Mouse (Mus musculus) ZHBTc4 (cell line): ENCODE measurements around the gene Vmn1r209.
"Not testable (repeated sequence)": the region's sequence is repeated elsewhere in the genome, so short reads cannot be mapped to it uniquely, and the experiment has no call there.

Source experiments
- DNase-seq: peaks from one replicate; pipeline ENCODE4 v3.0.0-alpha.2; 2011; ENCODE audit warnings: low read depth, low spot score

Gene Vmn1r209

DNA sequence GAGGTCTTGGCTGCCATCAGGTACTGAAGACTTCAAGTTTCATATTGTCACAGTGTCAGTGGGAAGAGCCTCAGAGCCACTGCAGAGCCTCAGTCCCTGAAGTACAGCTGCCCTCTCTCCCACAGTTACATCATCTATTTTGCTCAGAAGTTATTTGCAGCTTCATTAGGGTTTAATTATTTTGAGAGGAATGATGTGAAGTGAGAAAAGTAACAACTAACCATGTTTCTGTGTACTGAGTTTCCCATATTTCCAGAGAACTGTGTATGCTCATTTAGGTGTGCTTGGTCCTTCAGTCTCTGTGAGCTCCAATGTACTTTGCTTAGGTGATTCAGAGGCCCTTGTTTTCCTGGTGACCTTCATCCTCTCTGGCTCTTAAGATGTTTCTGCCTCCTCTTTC lies at the start of gene Vmn1r209:
Gene Vmn1r209, minus strand, starts transcription at position 101 of the 400 bp plus-strand sequence.
- not testable (repeated sequence) for DNase-seq

DNA sequence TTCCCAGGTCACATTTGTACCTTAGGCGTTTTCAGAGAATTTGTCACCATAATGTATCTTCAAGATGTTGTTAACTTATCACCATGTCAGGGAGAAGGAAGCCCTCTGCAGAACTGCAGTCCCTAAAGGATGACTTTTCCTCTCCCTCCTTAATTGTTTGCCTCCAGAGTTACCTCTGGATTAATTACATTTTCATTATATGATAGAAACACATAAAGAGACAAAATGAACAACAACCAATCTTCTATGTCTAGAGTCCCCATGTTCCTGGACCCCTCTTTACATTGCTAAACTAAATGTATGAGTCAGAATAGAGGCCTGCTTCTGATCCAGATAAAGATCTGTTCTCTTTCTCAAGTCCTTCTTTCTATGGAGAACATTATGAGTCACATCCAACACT lies 48.0 kb upstream of the Vmn1r209 start, which contains the start of gene Vmn1r211:
Gene Vmn1r211, minus strand, starts transcription at position 101 of the 400 bp plus-strand sequence.
- DNase-seq: no peak

DNA sequence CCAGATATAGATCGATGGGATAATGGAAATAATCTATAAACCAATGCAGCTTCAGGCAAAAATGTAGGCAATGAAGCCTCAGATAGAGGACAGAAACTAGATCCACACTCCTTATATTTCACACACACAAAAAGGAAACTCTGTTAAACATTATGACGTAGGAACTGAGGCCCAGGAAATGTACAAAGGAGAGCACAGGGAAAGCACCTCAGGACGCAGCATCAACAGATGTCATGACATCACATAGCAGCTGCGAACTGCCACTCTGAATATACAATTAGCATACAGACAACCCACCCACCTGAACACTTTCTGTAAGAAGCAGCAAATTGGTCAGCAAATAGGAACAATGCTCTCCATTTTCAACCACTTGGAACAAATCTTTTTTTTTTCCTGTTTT lies 45.3 kb upstream of the Vmn1r209 start:
- DNase-seq: no peak

DNA sequence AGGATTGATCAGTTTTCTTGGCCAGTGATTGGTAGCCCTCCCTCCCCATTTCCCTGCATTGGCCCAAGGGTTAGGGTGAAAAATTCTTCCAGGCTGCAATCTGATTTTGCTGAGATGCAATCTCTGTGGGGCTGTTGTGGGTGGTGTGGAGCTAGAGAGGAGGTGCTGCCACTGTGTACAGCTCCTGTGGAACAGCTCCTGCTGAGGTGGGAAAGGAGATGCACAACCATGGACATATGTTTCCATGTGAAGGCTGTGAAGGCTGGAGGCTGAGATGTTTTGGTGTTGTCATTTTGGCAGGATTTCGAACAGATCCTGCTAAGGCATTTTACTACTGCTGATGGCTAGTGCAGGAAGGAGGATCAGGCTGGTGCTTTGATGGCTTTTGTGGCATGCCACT lies 37.3 kb upstream of the Vmn1r209 start:
- DNase-seq: no peak

DNA sequence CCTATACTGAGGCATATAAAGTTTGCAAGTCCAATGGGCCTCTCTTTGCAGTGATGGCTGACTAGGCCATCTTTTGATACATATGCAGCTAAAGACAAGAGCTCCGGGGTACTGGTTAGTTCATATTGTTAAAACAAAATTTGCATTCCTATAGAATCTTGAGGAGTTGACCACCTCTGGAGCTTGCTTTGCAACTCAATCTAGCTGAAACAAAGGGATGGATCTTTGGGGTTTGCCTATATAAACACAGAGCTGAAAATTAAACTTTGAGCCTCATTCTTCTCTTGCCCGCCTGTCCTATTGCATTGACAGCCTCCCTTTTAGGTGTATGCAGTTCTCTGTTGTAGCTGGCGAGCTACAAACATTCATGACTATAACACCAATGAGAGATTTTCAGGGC lies 34.8 kb upstream of the Vmn1r209 start:
- peak; percentile 45 for DNase-seq

DNA sequence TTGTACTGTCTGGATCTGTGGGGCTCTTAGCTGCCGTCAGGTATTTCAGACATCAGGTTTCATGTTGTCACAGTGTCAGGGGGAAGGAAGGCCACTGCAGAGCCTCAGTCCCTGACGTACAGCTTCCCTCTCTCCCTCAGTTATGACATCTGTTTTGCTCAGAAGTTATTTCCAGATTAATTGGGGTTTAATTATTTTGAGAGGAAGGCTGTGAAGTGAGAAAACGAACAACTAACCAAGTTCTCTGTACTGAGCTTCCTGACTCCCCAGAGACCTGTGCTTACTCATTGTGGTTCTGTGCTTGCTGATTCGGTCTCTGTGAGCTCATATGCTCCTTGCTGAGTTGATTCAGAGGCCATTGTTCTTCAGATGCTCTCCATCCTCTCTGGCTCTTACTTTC lies 21.8 kb upstream of the Vmn1r209 start, which contains the start of gene Vmn1r210:
Gene Vmn1r210, minus strand, starts transcription at position 101 of the 400 bp plus-strand sequence.
- no peak for DNase-seq

DNA sequence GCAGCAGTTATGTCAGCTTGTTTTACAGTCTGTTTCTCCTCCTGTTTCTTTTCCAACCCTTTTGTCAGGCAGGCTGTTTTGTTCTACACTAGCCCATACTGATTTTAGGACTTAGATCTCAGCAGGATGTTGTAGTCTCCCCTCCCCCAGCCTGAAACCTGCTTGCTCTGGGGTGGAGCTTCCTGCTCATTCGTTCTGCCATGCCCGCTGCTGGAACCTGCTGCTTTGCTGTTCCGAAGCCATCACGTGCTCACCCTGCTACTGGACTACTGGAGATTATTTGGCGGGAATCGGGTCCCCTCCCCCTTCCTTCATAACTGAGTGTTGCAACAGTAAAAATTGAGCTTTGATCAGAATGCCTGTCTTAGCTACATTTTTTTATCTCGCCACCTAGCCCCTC lies 19.9 kb upstream of the Vmn1r209 start:
- peak; percentile 68 for DNase-seq

DNA sequence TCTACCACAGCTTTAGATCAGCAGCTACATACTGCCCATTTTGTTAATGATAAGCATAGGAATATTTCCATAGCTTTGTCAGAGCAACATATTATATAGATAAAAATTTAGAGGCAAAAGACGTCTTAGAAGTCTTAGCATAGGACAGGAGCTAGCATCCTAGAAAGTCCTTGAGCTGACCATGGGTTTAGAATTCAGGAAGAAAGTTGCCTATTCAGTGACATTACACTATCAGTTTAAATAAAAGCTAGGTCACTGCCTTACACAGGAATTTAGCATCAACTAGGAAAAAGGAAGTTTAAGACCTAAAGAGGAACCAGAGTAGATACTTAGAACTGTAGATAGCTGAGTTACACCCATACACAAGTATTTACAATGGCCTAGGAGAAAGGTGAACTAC lies 12.1 kb upstream of the Vmn1r209 start:
- not testable (repeated sequence) for DNase-seq

DNA sequence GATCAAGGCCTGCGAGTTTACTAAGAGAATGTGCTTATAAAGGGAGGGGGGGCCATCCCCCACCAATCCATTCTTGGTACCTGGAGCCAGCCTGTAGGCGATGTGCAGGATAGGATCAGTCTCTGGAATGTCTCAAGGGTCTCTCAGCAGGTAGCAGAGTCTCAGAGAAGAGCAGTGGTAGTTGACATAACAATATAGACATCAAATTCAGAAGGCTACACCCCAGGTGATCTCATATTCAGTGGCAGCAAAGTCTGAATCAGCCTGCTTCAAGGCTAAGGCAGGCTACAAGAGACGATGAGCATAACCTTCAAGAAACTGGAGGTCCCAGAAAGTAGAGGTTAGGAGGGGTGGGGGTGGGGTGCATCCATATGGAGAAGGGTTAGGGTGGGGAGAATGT lies 21.4 kb downstream of the Vmn1r209 start:
- DNase-seq: peak; percentile 51

DNA sequence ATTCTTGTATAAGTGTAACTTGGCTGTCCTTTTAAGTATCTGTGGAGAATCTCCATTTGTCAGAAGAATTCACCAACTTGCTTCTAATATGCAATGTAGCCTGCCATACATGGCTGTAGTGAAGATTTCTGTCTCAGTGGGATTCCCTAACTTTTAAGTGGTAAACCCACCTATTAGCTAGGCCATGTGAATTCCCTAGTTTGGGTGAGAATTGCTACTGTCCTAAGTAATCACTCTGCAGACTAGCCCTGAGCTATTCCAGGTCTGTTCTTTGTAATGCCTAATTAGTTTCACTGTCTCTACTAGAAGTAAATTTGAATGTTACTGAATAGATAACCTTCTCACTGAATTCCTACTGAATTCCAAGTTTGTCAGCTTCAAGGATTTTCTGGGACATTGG lies 25.3 kb downstream of the Vmn1r209 start:
- DNase-seq: peak; percentile 62

DNA sequence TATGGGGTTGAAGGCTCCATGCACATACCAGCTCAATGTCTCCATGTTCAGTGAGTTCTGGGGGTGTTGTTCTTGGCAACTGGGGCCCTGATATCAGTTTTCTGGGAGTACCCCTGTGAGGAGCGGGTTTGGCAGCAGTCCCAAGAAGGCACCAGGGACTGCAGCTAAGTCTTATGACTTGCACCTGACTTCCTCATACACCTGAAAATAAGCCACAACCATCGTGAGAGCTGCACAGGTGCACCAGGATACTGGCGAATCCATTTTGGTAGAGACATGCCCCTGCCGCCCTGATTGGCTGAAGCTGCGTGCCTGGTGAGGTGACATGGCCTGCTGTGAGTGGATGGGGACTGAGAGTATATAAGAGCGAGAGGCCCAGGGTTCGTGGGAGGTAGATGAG lies 32.2 kb downstream of the Vmn1r209 start, which contains the start of gene Vmn1r208:
Gene Vmn1r208, minus strand, starts transcription at position 101 of the 400 bp plus-strand sequence.
- DNase-seq: not testable (repeated sequence)

DNA sequence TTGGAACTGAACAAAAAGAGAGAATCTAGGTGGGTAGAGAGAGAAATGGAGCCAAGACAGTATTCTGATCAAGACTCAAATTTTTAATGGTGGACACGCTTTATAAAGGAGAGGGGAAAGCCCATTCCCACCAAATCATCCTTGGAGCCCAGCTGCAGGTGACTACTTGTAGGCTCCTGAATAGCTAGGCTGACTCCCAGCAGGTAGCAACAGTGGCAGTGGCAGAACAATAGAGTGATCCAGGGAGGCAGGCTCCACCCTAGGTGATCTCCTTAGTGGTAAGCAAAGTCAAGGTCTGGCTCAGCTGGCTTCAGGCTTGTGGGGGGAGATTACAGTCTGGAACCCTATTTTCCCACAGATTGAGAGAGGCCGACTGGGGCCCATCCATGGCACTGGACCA lies 37.9 kb downstream of the Vmn1r209 start:
- DNase-seq: peak; percentile 63
